Mouse (Mus musculus): ENCODE data around the gene AI661453.

Gene AI661453

GRCm38 (mm10) chr17:47441296-47442051 is 5.1 kb downstream of the AI661453 start:
- no peak for DNase-seq

GRCm38 (mm10) chr17:47442271-47442670 is 5.9 kb downstream of the AI661453 start:
- no peak for DNase-seq

- no peak for DNase-seq
Measured at GRCm38 (mm10) chr17:47444113-47444512, 7.7 kb downstream of the AI661453 start.

- no peak for DNase-seq
Measured at GRCm38 (mm10) chr17:47445518-47445917, 9.1 kb downstream of the AI661453 start.

- no peak for DNase-seq
Measured at GRCm38 (mm10) chr17:47446025-47446424, 9.6 kb downstream of the AI661453 start.

- no peak for DNase-seq
Measured at GRCm38 (mm10) chr17:47446561-47446960, 10.1 kb downstream of the AI661453 start.

GRCm38 (mm10) chr17:47448523-47449372 is 12.3 kb downstream of the AI661453 start:
- no peak for DNase-seq

GRCm38 (mm10) chr17:47449432-47449831 is 13.0 kb downstream of the AI661453 start:
- no peak for DNase-seq

- no peak for DNase-seq
Measured at GRCm38 (mm10) chr17:47450239-47450638, 13.8 kb downstream of the AI661453 start.

GRCm38 (mm10) chr17:47450880-47451565 is 14.6 kb downstream of the AI661453 start:
- no peak for DNase-seq

GRCm38 (mm10) chr17:47452886-47453285 is 16.5 kb downstream of the AI661453 start:
- no peak for DNase-seq

GRCm38 (mm10) chr17:47454675-47455074 is 18.3 kb downstream of the AI661453 start:
- no peak for DNase-seq

GRCm38 (mm10) chr17:47458310-47458709 is 21.9 kb downstream of the AI661453 start:
- DNase-seq, result no peak

- no peak for DNase-seq
Measured at GRCm38 (mm10) chr17:47458936-47459335, 22.5 kb downstream of the AI661453 start.

GRCm38 (mm10) chr17:47459341-47459919 is 23.0 kb downstream of the AI661453 start:
- DNase-seq, result no peak

- DNase-seq, result no peak
Measured at GRCm38 (mm10) chr17:47461688-47462087, 25.3 kb downstream of the AI661453 start.

- no peak for DNase-seq
Measured at GRCm38 (mm10) chr17:47462209-47462608, 25.8 kb downstream of the AI661453 start.

GRCm38 (mm10) chr17:47462728-47463388 is 26.4 kb downstream of the AI661453 start:
- DNase-seq, result no peak

GRCm38 (mm10) chr17:47464248-47464965 is 28.0 kb downstream of the AI661453 start:
- no peak for DNase-seq

- no peak for DNase-seq
Measured at GRCm38 (mm10) chr17:47465016-47465415, 28.6 kb downstream of the AI661453 start.

GRCm38 (mm10) chr17:47466284-47466683 is 29.9 kb downstream of the AI661453 start:
- DNase-seq, result no peak

- DNase-seq, result no peak
Measured at GRCm38 (mm10) chr17:47467659-47468058, 31.2 kb downstream of the AI661453 start.
